Mouse (Mus musculus): ENCODE data around the gene Pak3. TPM values are rescaled to one million over a fixed set of nuclear protein-coding genes. Genes with fewer than 3 reads are reported as not detected.

Gene Pak3
- total RNA-seq, 2 experiments from 2014 or later = 132 to 142 TPM

DNA sequence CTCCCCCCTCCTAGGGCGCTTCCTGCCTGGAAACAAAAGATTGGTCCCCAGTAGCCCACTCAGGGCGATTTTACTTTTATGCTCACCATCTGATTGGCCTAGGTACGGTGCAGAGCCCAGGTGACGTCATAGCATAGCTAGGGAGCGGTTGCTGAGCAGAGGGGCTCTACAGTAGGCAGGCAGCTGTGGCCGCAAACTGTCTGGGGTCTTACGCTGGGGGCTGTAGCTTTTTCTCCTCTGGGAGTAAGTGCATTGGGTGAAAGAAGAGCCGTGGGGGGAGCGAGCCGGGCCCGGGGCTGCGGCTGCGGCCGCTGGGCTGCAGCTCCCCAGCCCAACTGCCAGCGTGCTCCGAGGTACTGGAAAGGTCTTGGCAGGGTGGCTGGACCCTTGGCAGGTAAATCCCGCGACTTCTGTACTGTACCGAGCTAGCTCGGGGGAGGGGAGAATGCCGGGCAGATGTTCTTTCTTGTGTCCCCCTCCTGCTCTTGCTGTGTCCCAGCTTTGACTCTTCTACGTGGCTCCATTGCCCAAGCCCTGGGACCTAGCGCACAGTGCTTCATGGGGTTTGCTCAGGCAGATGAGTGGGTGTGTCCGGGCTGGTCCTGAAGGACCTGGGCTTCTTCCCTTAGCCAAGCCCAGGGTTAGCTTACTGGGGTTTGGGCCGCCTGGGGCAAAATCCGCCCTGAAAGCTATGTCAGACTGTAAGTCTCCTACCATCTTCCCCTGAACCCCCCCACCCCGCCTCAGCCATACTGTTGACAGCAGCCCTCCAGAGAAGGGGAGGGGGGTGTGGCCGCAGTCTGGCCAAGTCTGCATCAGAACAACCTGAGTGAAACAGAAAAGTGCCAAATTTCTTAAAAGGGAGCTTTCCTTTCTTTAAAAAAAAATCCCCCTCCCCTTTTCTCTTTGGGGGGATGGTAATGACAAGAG lies 146.1 kb downstream of the Pak3 start:
- DNase-seq (ENCODE audit: low spot score in 2 of 2) = peak; percentile 54 to 69

- DNase-seq (ENCODE audit: low spot score in 2 of 2) = no peak
These were observed 147.4 kb downstream of the Pak3 start for GRCm38 (mm10) chrX:143665771-143666170.

DNA sequence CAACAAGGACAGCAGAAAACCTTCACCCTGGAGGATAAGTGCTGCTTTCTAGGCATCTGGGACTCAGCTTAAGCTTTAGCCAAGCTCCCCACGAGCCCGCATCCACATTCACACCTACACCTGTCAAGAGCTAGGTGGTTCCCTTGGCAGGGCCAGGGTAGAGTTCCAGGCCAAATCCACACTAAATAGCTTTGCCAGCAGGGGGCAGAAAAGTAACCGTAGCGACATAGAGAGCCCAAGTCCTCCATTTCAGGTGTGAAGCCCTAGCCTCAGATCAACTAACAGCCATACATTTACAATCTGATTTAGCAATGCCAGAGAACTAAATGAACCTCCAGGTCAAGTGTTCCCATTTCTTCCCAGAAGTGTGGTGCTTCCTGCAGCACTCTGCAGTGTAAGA lies 148.6 kb downstream of the Pak3 start:
- DNase-seq (ENCODE audit: low spot score in 2 of 2) = peak in 1 of 2 experiments; percentile 32

DNA sequence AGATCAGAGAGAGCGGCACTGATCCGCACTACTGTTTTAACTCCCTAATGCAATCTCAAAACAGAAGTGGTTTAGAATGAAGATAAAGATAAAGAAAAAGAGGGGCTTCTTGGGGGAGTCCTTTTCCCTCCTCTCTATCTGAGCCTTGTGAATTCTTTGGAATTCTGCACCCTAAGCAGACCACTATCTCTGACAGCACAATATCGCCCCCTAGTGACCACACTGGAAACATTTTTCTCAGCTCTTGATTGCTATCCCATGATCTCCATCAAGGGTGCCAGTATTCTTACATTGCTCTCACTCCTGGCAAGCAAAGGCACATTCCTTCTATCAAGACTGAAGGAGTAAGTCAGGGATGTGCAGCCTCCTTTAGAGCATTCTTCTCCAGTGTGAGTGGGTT lies 149.9 kb downstream of the Pak3 start:
- peak; percentile 39 to 65 for DNase-seq (ENCODE audit: low spot score in 2 of 2)

DNA sequence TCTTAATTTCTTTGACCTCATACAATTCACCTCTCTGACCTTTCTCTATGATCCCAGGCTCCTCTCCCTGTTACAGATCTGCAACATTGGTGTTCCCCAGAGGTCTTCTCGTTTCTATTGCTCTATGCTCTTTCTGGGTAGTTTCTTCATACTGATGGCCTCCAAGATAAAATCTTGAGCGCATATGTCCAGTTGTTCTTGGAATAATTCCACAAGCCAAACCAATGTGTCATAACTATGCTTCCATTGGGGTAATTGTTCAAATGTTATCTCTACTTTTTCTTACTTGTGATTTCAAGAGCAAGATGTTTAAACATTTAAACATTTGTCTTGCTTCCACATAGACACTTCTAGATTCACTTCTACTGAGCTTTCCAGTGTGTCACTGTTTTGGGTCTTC lies 160.2 kb downstream of the Pak3 start:
- DNase-seq (ENCODE audit: low spot score in 2 of 2) = no peak

GRCm38 (mm10) chrX:143722250-143722649 lies 203.9 kb downstream of the Pak3 start:
- no peak for DNase-seq (ENCODE audit: low spot score in 2 of 2)

- no peak for DNase-seq (ENCODE audit: low spot score in 2 of 2)
These were observed 207.0 kb downstream of the Pak3 start for GRCm38 (mm10) chrX:143725411-143725810.

GRCm38 (mm10) chrX:143736035-143736434 lies 217.6 kb downstream of the Pak3 start:
- no peak for DNase-seq (ENCODE audit: low spot score in 2 of 2)

- peak in 1 of 2 experiments; percentile 27 for DNase-seq (ENCODE audit: low spot score in 2 of 2)
These were observed 220.8 kb downstream of the Pak3 start for GRCm38 (mm10) chrX:143739171-143739570.

- peak in 1 of 2 experiments; percentile 2 for DNase-seq (ENCODE audit: low spot score in 2 of 2)
These were observed 244.2 kb downstream of the Pak3 start for GRCm38 (mm10) chrX:143762556-143762955.

DNA sequence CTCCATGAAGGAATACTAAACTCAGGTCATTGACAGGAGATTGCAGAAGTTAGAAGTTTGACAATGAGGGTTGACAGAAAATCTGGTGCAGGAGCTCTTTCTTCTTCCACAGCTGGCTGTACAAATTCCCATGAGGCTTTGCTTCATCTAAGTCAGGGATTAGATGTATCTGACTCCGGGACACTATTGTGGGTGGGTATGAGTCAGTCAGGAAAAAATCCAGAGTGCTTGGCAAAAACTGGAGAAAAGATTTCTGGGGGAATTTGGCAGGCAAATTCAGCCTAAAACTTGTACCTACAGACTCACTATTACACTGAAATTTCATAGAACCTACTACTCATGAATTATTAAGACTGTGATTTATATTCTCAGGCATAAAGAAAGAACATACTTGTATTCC lies 297.6 kb downstream of the Pak3 start:
- DNase-seq (ENCODE audit: low spot score in 2 of 2) = no peak

- DNase-seq (ENCODE audit: low spot score in 2 of 2) = no peak
These were observed 300.6 kb downstream of the Pak3 start for GRCm38 (mm10) chrX:143818961-143819360.

DNA sequence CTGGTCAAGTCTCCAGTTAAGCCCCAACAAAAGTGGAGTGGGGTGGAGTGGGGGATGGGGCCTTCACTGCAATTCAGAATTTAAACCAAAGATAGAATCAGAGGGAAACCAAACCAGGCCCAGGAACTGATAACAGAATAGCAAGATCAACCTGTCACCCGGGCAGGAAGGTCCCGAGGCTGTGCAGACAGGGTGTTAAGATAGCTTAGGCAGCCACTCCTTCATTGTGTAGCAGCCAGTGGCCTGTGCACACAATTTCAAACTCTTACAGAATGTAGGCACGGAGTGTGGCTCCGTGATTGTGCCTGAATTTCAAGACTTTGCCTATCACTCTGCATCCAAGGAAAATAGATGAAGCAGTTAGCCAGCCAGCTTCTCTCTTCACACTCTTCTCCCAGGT lies 308.1 kb downstream of the Pak3 start:
- DNase-seq (ENCODE audit: low spot score in 2 of 2) = no peak

DNA sequence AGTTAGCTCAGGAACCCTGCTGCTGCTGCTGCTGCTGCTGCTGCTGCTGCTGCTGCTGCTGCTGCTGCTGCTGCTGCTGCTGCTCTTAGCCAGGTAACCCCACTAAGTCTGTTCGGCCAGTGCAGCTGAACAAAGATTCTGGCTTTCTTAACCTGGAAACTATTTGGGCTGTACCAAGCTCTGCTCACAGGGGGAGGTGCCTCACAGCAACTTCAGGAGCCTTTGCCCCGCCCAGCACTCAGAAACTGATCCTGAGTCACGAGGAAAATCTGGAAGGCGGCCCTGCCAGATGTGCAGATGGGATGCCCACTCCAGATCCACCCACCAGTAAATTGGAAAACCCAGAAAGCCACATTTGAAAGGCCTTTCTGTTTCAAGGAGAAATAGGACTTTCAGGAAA lies 308.8 kb downstream of the Pak3 start, which contains the start of gene Capn6:
Capn6 (minus strand) TSS at position 203 of the 400 bp plus-strand sequence.
- no peak for DNase-seq (ENCODE audit: low spot score in 2 of 2)

- DNase-seq (ENCODE audit: low spot score in 2 of 2) = no peak
These were observed 328.2 kb downstream of the Pak3 start for GRCm38 (mm10) chrX:143846637-143847036.

Small RNA genes lying within 50 kb of the gene (microRNA-seq; reads per million reads assigned to microRNA genes)
- gene Gm47298 = 0 reads per million in 2 experiments

Other genes with a start within 250 kb of the Pak3 start
- 1 to 10 TPM; 6.0 to 6.1 TPM for gene Chrdl1, start 124.3 kb upstream of the Pak3 start, total RNA-seq (2021)